Mouse (Mus musculus) CD4-positive naive resting alpha-beta T cell, adult 57 days (primary cell): ENCODE results near the gene Ano4. TPM values are rescaled to one million over a fixed set of nuclear protein-coding genes. Genes with fewer than 3 reads are reported as not detected.

Experiments used
- total RNA-seq: library from RNA; stranded (reverse); gene quantifications from one replicate; pipeline ENCODE4 v1.2.4, GENCODE M21; 2023

The Ano4 gene
- total RNA-seq = not detected

DNA sequence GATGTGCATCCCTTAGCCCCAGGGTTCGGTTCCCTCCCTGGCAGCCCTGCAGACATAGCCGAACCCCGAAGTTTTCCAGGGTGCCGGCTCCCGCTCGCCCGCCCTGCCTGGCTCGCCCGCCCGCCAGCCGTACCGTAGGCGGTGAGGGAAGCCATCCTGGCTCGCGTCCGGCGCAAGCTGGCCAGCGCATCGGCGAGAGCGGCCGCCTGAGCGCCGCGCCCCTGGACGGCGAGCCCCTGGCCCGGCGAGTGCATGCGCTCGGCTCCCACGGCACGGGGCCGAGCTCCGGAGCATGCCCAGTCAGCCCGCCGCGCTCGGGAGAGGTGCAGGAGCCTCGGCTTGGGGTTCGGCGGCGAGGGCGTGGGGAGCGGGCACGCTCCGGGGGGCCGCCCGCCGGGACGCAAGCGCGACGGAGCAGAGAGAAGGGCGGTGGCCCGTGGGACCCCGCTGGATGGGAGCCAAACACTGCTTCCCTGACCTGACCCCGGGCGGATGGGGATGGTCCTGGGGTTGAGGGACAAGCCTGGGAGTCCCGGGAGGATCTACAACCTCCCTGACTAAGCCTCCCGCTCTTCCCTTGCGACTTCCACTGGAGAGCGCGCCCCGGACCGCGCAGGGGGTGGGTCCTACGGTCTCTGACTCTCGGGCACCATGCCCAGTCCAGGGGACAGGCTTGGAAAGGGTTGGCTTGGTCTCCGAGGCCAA lies at the start of gene Ano4:
TSS of gene Ano4 (minus strand) at position 272 of the 705 bp plus-strand sequence.

Other genes starting within 250 kb of the Ano4 start
- 0.89 TPM for gene Gas2l3, start 99.2 kb upstream of the Ano4 start, total RNA-seq
- gene Nr1h4, start 188.8 kb upstream of the Ano4 start, total RNA-seq = not detected